Comparison of ENCODE assay signal across 28 mouse cellular contexts in the genomic region with DNA sequence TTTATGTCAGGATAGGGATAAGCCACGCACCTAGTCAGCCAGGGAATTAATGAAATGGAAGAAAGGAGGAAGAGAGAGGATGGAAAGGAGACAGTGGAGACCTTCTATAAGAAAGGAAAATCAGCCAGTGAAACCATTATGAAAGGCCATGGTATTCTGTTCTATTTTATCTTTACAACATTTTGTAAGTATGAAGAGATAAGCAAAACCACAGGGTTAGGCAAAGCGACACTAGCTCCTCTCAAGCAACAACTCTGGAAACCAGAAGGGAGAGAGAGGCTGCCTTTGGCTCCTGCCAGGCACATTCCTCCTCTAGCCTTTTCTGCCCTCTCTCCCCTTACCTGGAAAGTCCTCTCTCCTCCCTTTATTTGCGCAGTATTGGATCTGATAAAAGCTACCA. TPM values are rescaled to one million over a fixed set of nuclear protein-coding genes. Genes with fewer than 3 reads are reported as not detected.
"Had no signal": no experiment of that assay in that cellular context is flagged by ENCODE, and none has a peak within 500 bp of the region (broad histone marks: within the 10 kb centered on the region; RNA-seq: fewer than 3 reads in every experiment).

No protein-coding gene starts in this region.

- ATAC-seq: intestine, postnatal 0 days; midbrain, embryonic 13.5 days; midbrain, embryonic 16.5 days had no signal

- H3K4me2 ChIP-seq: kidney, embryonic 15.5 days; lung, embryonic 15.5 days; midbrain, embryonic 13.5 days; stomach, embryonic 15.5 days had no signal

- H3K4me3 ChIP-seq: kidney, embryonic 15.5 days; left cerebral cortex, adult 2 months; lung, embryonic 15.5 days; midbrain, embryonic 10.5 days; midbrain, embryonic 13.5 days; myocyte; stomach, embryonic 15.5 days had no signal

- H3K9ac ChIP-seq: kidney, embryonic 15.5 days; lung, embryonic 15.5 days; midbrain, embryonic 13.5 days; stomach, embryonic 15.5 days had no signal

- H3K4me1 ChIP-seq: kidney, embryonic 15.5 days; lung, embryonic 15.5 days; stomach, embryonic 15.5 days had no signal

- H3K36me3 ChIP-seq: kidney, embryonic 15.5 days; lung, embryonic 15.5 days; midbrain, embryonic 10.5 days; midbrain, embryonic 13.5 days; stomach, embryonic 15.5 days had no signal

- H3K9me3 ChIP-seq: lung, embryonic 15.5 days; midbrain, embryonic 10.5 days; midbrain, embryonic 13.5 days; stomach, embryonic 15.5 days had no signal

- DNase-seq: kidney, adult 8-10 months; kidney, postnatal 10 days; kidney, postnatal 36 days; layer of hippocampus, postnatal 36 days; lung, postnatal 10 days; lung, postnatal 4 days; right cerebral cortex, adult 18-20 months; right cerebral cortex, postnatal 14 days; right cerebral cortex, postnatal 4 days; thymus, postnatal 36 days had no signal

- H3K27ac ChIP-seq: kidney, embryonic 15.5 days; left cerebral cortex, adult 2 months; lung, embryonic 15.5 days; midbrain, embryonic 10.5 days; midbrain, embryonic 13.5 days; stomach, embryonic 15.5 days had no signal

- H3K27me3 ChIP-seq: kidney, embryonic 15.5 days; lung, embryonic 15.5 days; midbrain, embryonic 13.5 days; stomach, embryonic 15.5 days had no signal

RNA-seq across cellular contexts. Expression of a gene that starts 42.7 kb away (rescaled TPM):
- total RNA-seq: layer of hippocampus, postnatal 36 days; left cerebral cortex, adult 2 months; left cerebral cortex, postnatal 10 days; left cerebral cortex, postnatal 36 days; megakaryocyte, adult 5-6 weeks; monocyte, adult 5-6 weeks had no signal
- polyA plus RNA-seq: intestine, embryonic 14.5 days; kidney, embryonic 15.5 days; limb, embryonic 11.5 days; liver, embryonic 16.5 days; lung, embryonic 15.5 days; midbrain, embryonic 10.5 days; midbrain, embryonic 13.5 days; midbrain, embryonic 16.5 days; myocyte; neural tube, embryonic 14.5 days; urinary bladder, adult 2 months had no signal
